Mouse (Mus musculus) brain, embryonic 14.5 days (tissue): ENCODE measurements around the gene Trnau1ap.

Experiments used
- CTCF ChIP-seq: fragments of 200-500 bp; IDR thresholded peaks from 2 replicates; pipeline ENCODE4 v1.5.1; 2012; ENCODE audit warnings: inconsistent platforms, mild to moderate bottlenecking, moderate library complexity, borderline replicate concordance; ENCODE audit not compliant: insufficient read depth, insufficient read length; ENCODE audit errors: extremely low read depth
- POLR2A ChIP-seq: fragments of 200-500 bp; IDR thresholded peaks from 2 replicates; pipeline ENCODE4 v1.6.1; 2012; ENCODE audit warnings: mild to moderate bottlenecking, inconsistent platforms, borderline replicate concordance; ENCODE audit not compliant: poor library complexity, insufficient read depth, insufficient read length, severe bottlenecking; ENCODE audit errors: extremely low read depth

DNA sequence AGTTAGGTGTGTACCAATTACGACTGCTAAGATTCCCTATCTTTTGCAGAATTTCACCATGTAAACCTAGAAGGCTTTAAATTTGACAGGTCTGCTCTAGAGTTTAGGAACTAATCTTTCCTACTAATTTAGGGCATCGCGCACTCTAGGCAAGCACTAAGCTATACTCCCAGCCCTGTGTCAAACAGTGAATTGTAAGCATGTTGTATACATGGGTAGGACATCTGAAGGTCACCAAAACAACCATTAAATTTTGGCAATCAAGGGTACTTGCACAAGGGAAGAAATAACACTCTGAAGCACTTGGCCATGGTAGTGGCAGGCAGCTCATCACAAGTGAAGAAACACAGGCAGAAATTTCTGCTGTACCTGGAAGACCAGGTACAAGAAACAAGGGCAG lies 21.5 kb upstream of the Trnau1ap start:
- TF ChIP-seq CTCF: no peak
- no peak for TF ChIP-seq POLR2A
